Mouse (Mus musculus) liver, postnatal 0 days (tissue): ENCODE data around the gene Psmd9. TPM values are rescaled to one million over a fixed set of nuclear protein-coding genes. Genes with fewer than 3 reads are reported as not detected.

Experiments used
- ATAC-seq: fragments of 200-750 bp; cut with Nextera tagmentation; 2 replicates; pipeline ENCODE4 v1.8.0; 2017; ENCODE audit warnings: mild to moderate bottlenecking, moderate library complexity
- DNase-seq: peaks from one replicate; pipeline ENCODE4 v3.0.0-alpha.2; 2016
- H3K27ac ChIP-seq: fragments of 300-500 bp; sonication (generic); 2 replicates; pipeline ENCODE4 v1.5.1; 2014; ENCODE audit warnings: antibody characterized with exemption, moderate library complexity, mild to moderate bottlenecking, low read depth
- H3K27me3 ChIP-seq: fragments of 300-500 bp; sonication (generic); 2 replicates; pipeline ENCODE4 v1.6.1; 2014; ENCODE audit warnings: low read length, control low read depth, mixed read lengths; ENCODE audit not compliant: insufficient read depth
- H3K36me3 ChIP-seq: fragments of 300-500 bp; sonication (generic); replicated peaks from 2 replicates; pipeline ENCODE4 v1.6.1; 2014; ENCODE audit warnings: mild to moderate bottlenecking, control low read depth, low read length, moderate library complexity, mixed read lengths; ENCODE audit not compliant: insufficient read depth
- H3K4me1 ChIP-seq: fragments of 300-500 bp; sonication (generic); 2 replicates; pipeline ENCODE4 v1.6.1; 2014; ENCODE audit warnings: antibody characterized with exemption, mild to moderate bottlenecking, control low read depth; ENCODE audit not compliant: insufficient read depth
- H3K4me2 ChIP-seq: fragments of 300-500 bp; sonication (generic); 2 replicates; pipeline ENCODE4 v1.6.1; 2014; ENCODE audit warnings: low read depth, mild to moderate bottlenecking, low read length, moderate library complexity, mixed read lengths
- H3K4me3 ChIP-seq: fragments of 300-500 bp; sonication (generic); 2 replicates; pipeline ENCODE4 v1.5.1; 2014; ENCODE audit warnings: low read depth, low read length
- H3K9ac ChIP-seq: fragments of 300-500 bp; sonication (generic); replicated peaks from 2 replicates; pipeline ENCODE4 v1.6.1; 2014; ENCODE audit warnings: mild to moderate bottlenecking, moderate library complexity
- H3K9me3 ChIP-seq: fragments of 300-500 bp; sonication (generic); 2 replicates; pipeline ENCODE4 v1.6.1; 2016; ENCODE audit warnings: mild to moderate bottlenecking, control low read depth, low read length, mixed read lengths
- CTCF ChIP-seq: sonication (generic); IDR thresholded peaks from 2 replicates; pipeline ENCODE4 v1.5.1; 2016; ENCODE audit warnings: antibody characterized with exemption, low read depth
- EP300 ChIP-seq: IDR thresholded peaks from 2 replicates; pipeline ENCODE4 v1.6.1; 2016; ENCODE audit warnings: antibody characterized with exemption, low read depth, mild to moderate bottlenecking
- WGBS: fragments of 180-500 bp; shearing (Covaris S2); extraction: QIAGEN DNeasy Blood & Tissue Kit; methylation state at CpG from one replicate; pipeline ENCODE4 v1.1.7; 2014; ENCODE audit not compliant: insufficient replicate concordance; 5-methylcytosine and 5-hydroxymethylcytosine counted together
- polyA plus RNA-seq: library from polyadenylated mRNA; unstranded; fragments of >200 nt; fragmentation: Nextera tagmentation; extraction: Ambion mirVana; gene quantifications from 2 replicates; pipeline ENCODE4 v1.2.1, GENCODE M21; 2015

Psmd9 gene
- polyA plus RNA-seq, 1 experiment from 2014 or later: 120 TPM

- Histone ChIP-seq H3K4me2 (no peak overlapping the region), H3K4me1 (no peaks in the 10 kb centered on the region), H3K27ac (no peak overlapping the region), H3K4me3 (no peak overlapping the region), H3K27me3 (no peaks in the 10 kb centered on the region), H3K36me3 (peaks cover 48% of the 10 kb centered on the region), H3K9me3 (no peaks in the 10 kb centered on the region), H3K9ac (no peak overlapping the region)
- WGBS: 82% methylated on average over 10 of the region's 10 CpGs
- DNase-seq (no peak), ATAC-seq (no peak)
- TF ChIP-seq CTCF (no peak), EP300 (no peak)
These were observed 2.8 kb upstream of the Psmd9 start for GRCm38 (mm10) chr5:123166437-123166836.

GRCm38 (mm10) chr5:123167591-123167990 is 1.6 kb upstream of the Psmd9 start:
- TF ChIP-seq EP300 (no peak), CTCF (no peak)
- peaks cover 37% of the 10 kb centered on the region for H3K36me3 ChIP-seq
- H3K27me3 ChIP-seq: no peaks in the 10 kb centered on the region
- ATAC-seq (no peak), DNase-seq (no peak)
- no peak overlapping the region for H3K9ac ChIP-seq
- no peak overlapping the region for H3K4me3 ChIP-seq
- WGBS: 55% methylated on average over 5 of the region's 5 CpGs
- H3K27ac ChIP-seq: no peak overlapping the region
- H3K4me2 ChIP-seq: no peak overlapping the region
- peaks cover 3% of the 10 kb centered on the region; the same call in 1 of the 2 replicates for H3K4me1 ChIP-seq
- H3K9me3 ChIP-seq: no peaks in the 10 kb centered on the region

GRCm38 (mm10) chr5:123170365-123170764 is 1.2 kb downstream of the Psmd9 start:
- Histone ChIP-seq H3K4me3 (no peak overlapping the region), H3K4me2 (no peak overlapping the region), H3K4me1 (peaks cover 6% of the 10 kb centered on the region), H3K27ac (no peak overlapping the region; the same call in 1 of the 2 replicates), H3K27me3 (no peaks in the 10 kb centered on the region), H3K9ac (no peak overlapping the region), H3K36me3 (peaks cover 28% of the 10 kb centered on the region), H3K9me3 (no peaks in the 10 kb centered on the region)
- DNase-seq (no peak), ATAC-seq (no peak)
- WGBS: 85% methylated on average over 9 of the region's 9 CpGs
- no peak for TF ChIP-seq EP300
- no peak for TF ChIP-seq CTCF

GRCm38 (mm10) chr5:123171646-123172350 is 2.6 kb downstream of the Psmd9 start:
- 27% methylated on average over 22 of the region's 22 CpGs for WGBS
- peaks cover 19% of the 10 kb centered on the region for H3K36me3 ChIP-seq
- H3K9me3 ChIP-seq: no peaks in the 10 kb centered on the region
- peak overlapping the region; percentile 22 for H3K9ac ChIP-seq
- H3K4me3 ChIP-seq: 0 out of 2 replicates have a peak overlapping the region, but pooled peaks have one; percentile 11
- peak overlapping the region; percentile 61 for H3K4me2 ChIP-seq
- peak overlapping the region; percentile 55 for H3K27ac ChIP-seq
- peaks cover 6% of the 10 kb centered on the region for H3K4me1 ChIP-seq
- no peaks in the 10 kb centered on the region for H3K27me3 ChIP-seq
- peak; percentile 84 for ATAC-seq
- TF ChIP-seq EP300 (no peak), CTCF (peak; percentile 99)
- DNase-seq: peak; percentile 91

GRCm38 (mm10) chr5:123178792-123179191 is 9.6 kb downstream of the Psmd9 start:
- WGBS: 84% methylated on average over 5 of the region's 5 CpGs
- Histone ChIP-seq H3K4me3 (no peak overlapping the region), H3K4me2 (peak overlapping the region; percentile 33), H3K4me1 (peaks cover 2% of the 10 kb centered on the region; the same call in 1 of the 2 replicates), H3K36me3 (peaks cover 24% of the 10 kb centered on the region), H3K9me3 (no peaks in the 10 kb centered on the region), H3K27me3 (no peaks in the 10 kb centered on the region), H3K9ac (no peak overlapping the region), H3K27ac (no peak overlapping the region)
- DNase-seq (no peak), ATAC-seq (no peak)
- TF ChIP-seq CTCF (no peak), EP300 (no peak)

GRCm38 (mm10) chr5:123180390-123180789 is 11.2 kb downstream of the Psmd9 start:
- Histone ChIP-seq H3K27me3 (no peaks in the 10 kb centered on the region), H3K4me3 (no peak overlapping the region), H3K4me1 (no peaks in the 10 kb centered on the region; the same call in 1 of the 2 replicates), H3K27ac (0 out of 2 replicates have a peak overlapping the region, but pooled peaks have one; percentile 92), H3K9ac (peak overlapping the region; percentile 63), H3K4me2 (peak overlapping the region; percentile 59), H3K9me3 (no peaks in the 10 kb centered on the region), H3K36me3 (peaks cover 12% of the 10 kb centered on the region)
- 87% methylated on average over 15 of the region's 15 CpGs for WGBS
- TF ChIP-seq EP300 (no peak), CTCF (no peak)
- no peak for DNase-seq
- no peak for ATAC-seq
